In the genomic region with DNA sequence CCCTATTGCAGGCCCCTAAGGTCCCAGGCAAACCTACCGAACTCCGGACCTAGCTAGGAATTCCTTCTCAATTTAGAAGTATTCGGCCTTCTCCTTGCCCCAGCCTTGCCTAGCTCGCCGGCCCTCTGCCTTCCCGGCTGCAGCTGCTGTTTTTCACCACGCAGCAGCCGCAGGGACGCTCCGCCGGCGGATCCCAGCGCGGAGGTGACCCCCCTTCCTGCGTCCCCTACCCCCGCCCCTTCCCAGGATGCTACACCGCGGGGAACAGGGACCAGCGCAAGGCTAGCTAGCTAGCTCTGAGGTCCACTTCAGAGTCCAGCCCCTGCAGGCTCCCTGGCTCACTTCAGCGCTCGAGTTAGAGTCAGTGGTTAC, we compare ENCODE assay signal across 8 mouse cellular contexts. TPM values are rescaled to one million over a fixed set of nuclear protein-coding genes. Genes with fewer than 3 reads are reported as not detected.
DNase-seq lines count a peak whose midpoint lies in the region; ATAC-seq and TF ChIP-seq lines count a peak whose summit lies in the region.

No protein-coding gene starts in this region.

- TF ChIP-seq CTCF in testis, adult 2 months (IDR thresholded peaks at IDR 0.05; ENCODE audit: control insufficient read depth, insufficient read depth, insufficient replicate concordance, low read depth, low read length): no peak
- TF ChIP-seq CTCF in forebrain, postnatal 0 days (IDR thresholded peaks at IDR 0.05; ENCODE audit: low read depth): no peak

- DNase-seq in testis, postnatal 14 days (ENCODE audit: low spot score): no peak
- DNase-seq in cerebellum, adult 9-10 months: peak; percentile 44
- DNase-seq in forebrain, postnatal 0 days: no peak
- DNase-seq in neural tube, embryonic 10.5 days (ENCODE audit: extremely low spot score, low spot score): peak; percentile 59
- DNase-seq in thymus, postnatal 36 days: peak; percentile 41 to 61

- peak overlapping the region; percentile 57 for H3K4me2 ChIP-seq in forebrain, postnatal 0 days (ENCODE audit: low read depth)
- peak overlapping the region; percentile 61 for H3K4me2 ChIP-seq in intestine, embryonic 15.5 days (replicated peaks)
- peak overlapping the region; percentile 71 for H3K4me2 ChIP-seq in liver, embryonic 16.5 days (ENCODE audit: low read depth, low read length)

- no peaks in the 10 kb centered on the region for H3K4me1 ChIP-seq in testis, adult 2 months (ENCODE audit: control insufficient read depth, insufficient read depth, low read length)
- no peaks in the 10 kb centered on the region for H3K4me1 ChIP-seq in forebrain, postnatal 0 days (ENCODE audit: insufficient read depth)
- H3K4me1 ChIP-seq in intestine, embryonic 15.5 days (replicated peaks): 0 out of 2 replicates have a peak, but pooled peaks cover 2% of the 10 kb centered on the region
- H3K4me1 ChIP-seq in liver, embryonic 16.5 days (ENCODE audit: control insufficient read depth, low read depth, low read length): peaks cover 3% of the 10 kb centered on the region

- H3K27ac ChIP-seq in testis, adult 2 months (ENCODE audit: control insufficient read depth, insufficient read depth, low read depth, low read length): peak overlapping the region; percentile 71
- peak overlapping the region; percentile 74 for H3K27ac ChIP-seq in forebrain, postnatal 0 days (ENCODE audit: low read depth, low read length)
- peak overlapping the region; percentile 80 for H3K27ac ChIP-seq in intestine, embryonic 15.5 days
- H3K27ac ChIP-seq in liver, embryonic 16.5 days (ENCODE audit: low read length): peak overlapping the region; percentile 76

- peak overlapping the region; percentile 55 for H3K4me3 ChIP-seq in testis, adult 2 months (ENCODE audit: control insufficient read depth, low read depth, low read length)
- peak overlapping the region; percentile 46 for H3K4me3 ChIP-seq in forebrain, postnatal 0 days (ENCODE audit: low read depth, low read length)
- peak overlapping the region; percentile 44 for H3K4me3 ChIP-seq in intestine, embryonic 15.5 days (replicated peaks)
- H3K4me3 ChIP-seq in liver, embryonic 16.5 days (ENCODE audit: low read depth, low read length): peak overlapping the region; percentile 65

- ATAC-seq in forebrain, postnatal 0 days: peak; percentile 86
- peak; percentile 79 for ATAC-seq in intestine, embryonic 15.5 days
- ATAC-seq in liver, embryonic 16.5 days (ENCODE audit: low read depth): peak; percentile 44

- H3K36me3 ChIP-seq in testis, adult 2 months (ENCODE audit: control insufficient read depth, insufficient read depth, low read length): no peaks in the 10 kb centered on the region
- no peaks in the 10 kb centered on the region for H3K36me3 ChIP-seq in forebrain, postnatal 0 days (ENCODE audit: insufficient read depth)
- H3K36me3 ChIP-seq in intestine, embryonic 15.5 days: no peaks in the 10 kb centered on the region
- no peaks in the 10 kb centered on the region for H3K36me3 ChIP-seq in liver, embryonic 16.5 days (ENCODE audit: control insufficient read depth, insufficient read depth)

- peak overlapping the region; percentile 68 for H3K9ac ChIP-seq in forebrain, postnatal 0 days
- H3K9ac ChIP-seq in intestine, embryonic 15.5 days: peak overlapping the region; percentile 55
- peak overlapping the region; percentile 65 for H3K9ac ChIP-seq in liver, embryonic 16.5 days (ENCODE audit: low read depth, low read length)

- WGBS in forebrain, postnatal 0 days: 25% methylated on average over 21 of the region's 21 CpGs
- WGBS in intestine, embryonic 15.5 days: 9% methylated on average over 21 of the region's 21 CpGs
- 22% methylated on average over 21 of the region's 21 CpGs for WGBS in liver, embryonic 16.5 days (ENCODE audit: insufficient replicate concordance)

- H3K9me3 ChIP-seq in forebrain, postnatal 0 days (ENCODE audit: low read length): no peaks in the 10 kb centered on the region
- H3K9me3 ChIP-seq in intestine, embryonic 15.5 days: no peaks in the 10 kb centered on the region
- no peaks in the 10 kb centered on the region for H3K9me3 ChIP-seq in liver, embryonic 16.5 days (replicated peaks; ENCODE audit: control insufficient read depth, low read length)

- no peaks in the 10 kb centered on the region for H3K27me3 ChIP-seq in testis, adult 2 months (ENCODE audit: control insufficient read depth, insufficient read depth, low read length)
- no peaks in the 10 kb centered on the region; the same call in 1 of the 2 replicates for H3K27me3 ChIP-seq in forebrain, postnatal 0 days (ENCODE audit: insufficient read depth, low read length)
- no peaks in the 10 kb centered on the region; the same call in 1 of the 2 replicates for H3K27me3 ChIP-seq in intestine, embryonic 15.5 days (replicated peaks)
- no peaks in the 10 kb centered on the region for H3K27me3 ChIP-seq in liver, embryonic 16.5 days (ENCODE audit: control insufficient read depth, insufficient read depth, low read depth, low read length)

- no peak for TF ChIP-seq POLR2A in testis, adult 2 months (IDR thresholded peaks at IDR 0.05; ENCODE audit: control insufficient read depth, low read depth, low read length)

RNA-seq across cellular contexts. Expression of gene Tsc22d3, which starts 58.0 kb away (rescaled TPM):
- polyA plus RNA-seq in testis, adult 2 months (2012; rRNA removed): 9.9 and 11.3 TPM in 2 replicates
- total RNA-seq in forebrain, postnatal 0 days (2014; rRNA removed): 93.9 and 114 TPM in 2 replicates
- 75.3 and 92.2 TPM in 2 replicates for polyA plus RNA-seq in forebrain, postnatal 0 days (2015; fragmentation: Nextera tagmentation; extraction: Ambion mirVana)
- 61.8 and 65.6 TPM in 2 replicates for polyA plus RNA-seq in intestine, embryonic 15.5 days (2015; fragmentation: Nextera tagmentation; extraction: Ambion mirVana)
- 20.3 and 20.8 TPM in 2 replicates for polyA plus RNA-seq in liver, embryonic 16.5 days (2015; fragmentation: Nextera tagmentation; extraction: Ambion mirVana)

Comparison
In these comparisons a context has a peak if more than half of its experiments do, and no peak if none do; other contexts are left out.
1. DNase-seq: peak in cerebellum, adult 9-10 months (single experiment), neural tube, embryonic 10.5 days (single experiment) and thymus, postnatal 36 days (2 of 2); none in testis, postnatal 14 days (single experiment) and forebrain, postnatal 0 days (single experiment).
2. Peak in every context shown above with its lines, with median percentiles within 50 percentile points of each other: H3K27ac ChIP-seq, H3K4me3 ChIP-seq, ATAC-seq, H3K4me2 ChIP-seq and H3K9ac ChIP-seq.